Mouse (Mus musculus): ENCODE measurements around the gene Vmn1r33.
"Not testable (repeated sequence)": the region's sequence is repeated elsewhere in the genome, so short reads cannot be mapped to it uniquely, and the experiment has no call there.

DNA sequence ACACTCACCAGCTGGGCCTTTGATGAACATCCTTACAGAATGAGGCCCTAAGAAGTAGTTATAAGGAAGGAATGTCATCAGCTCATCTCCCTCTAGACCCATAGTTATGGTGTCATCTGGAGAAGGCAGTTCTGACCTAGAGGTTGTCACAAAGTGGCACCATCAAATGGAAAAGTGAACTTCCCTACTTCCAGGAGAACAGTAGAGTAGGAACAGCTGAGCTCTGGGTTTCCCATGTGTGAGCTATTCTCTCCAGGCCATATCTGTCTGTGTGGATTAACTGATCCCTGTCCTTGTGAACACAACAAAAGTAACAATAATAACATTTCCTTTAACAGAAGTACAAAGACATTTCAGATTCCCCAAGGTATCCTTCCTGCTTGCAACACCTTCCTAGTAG, at the start of gene Vmn1r33:
- not testable (repeated sequence) for TF ChIP-seq POLR2A (IDR thresholded peaks at IDR 0.05; ENCODE audit: low read depth, low read length); CTCF (conservative IDR thresholded peaks at IDR 0.05; ENCODE audit: insufficient read depth, insufficient read length, low read depth, low read length)
